18 mouse cellular contexts compared by ENCODE assay signal in the genomic region with DNA sequence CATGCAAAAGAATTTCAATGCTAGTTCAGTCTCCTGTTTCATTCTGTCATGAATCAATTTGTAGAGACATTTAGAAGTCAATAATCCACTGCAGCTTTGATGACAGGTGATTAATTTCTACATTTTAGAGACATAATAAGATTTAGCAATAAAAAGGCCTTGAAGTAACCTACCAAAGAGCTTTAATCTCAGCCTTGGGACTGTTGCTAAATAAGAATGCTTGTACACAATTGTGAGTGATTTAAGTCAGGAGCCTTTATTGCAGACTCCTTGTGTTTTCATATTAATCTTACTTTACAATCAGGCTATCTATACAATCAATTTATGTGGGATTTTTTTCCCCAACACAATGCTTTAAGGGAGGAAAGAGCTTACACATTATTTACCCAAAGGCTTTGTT.
"Had no signal": no experiment of that assay in that cellular context is flagged by ENCODE, and none has a peak within 500 bp of the region (broad histone marks: within the 10 kb centered on the region; RNA-seq: fewer than 3 reads in every experiment).

No protein-coding gene starts in this region.

- H3K9me3 ChIP-seq: midbrain, embryonic 10.5 days; midbrain, embryonic 13.5 days; neural tube, embryonic 13.5 days; neural tube, embryonic 15.5 days had no signal

- H3K4me2 ChIP-seq: lung, embryonic 14.5 days; midbrain, embryonic 13.5 days; neural tube, embryonic 13.5 days; neural tube, embryonic 15.5 days had no signal

- DNase-seq: lung, adult 18-20 months; lung, embryonic 14.5 days; lung, postnatal 10 days; lung, postnatal 4 days; retina, postnatal 1 day; right cerebral cortex, adult 18-20 months; right cerebral cortex, postnatal 25 days; right cerebral cortex, postnatal 4 days; spleen, adult 18-20 months; thymus, adult 2 months; thymus, postnatal 25 days; thymus, postnatal 4 days had no signal

- ATAC-seq: midbrain, embryonic 13.5 days; midbrain, embryonic 16.5 days had no signal

- H3K36me3 ChIP-seq: midbrain, embryonic 10.5 days; midbrain, embryonic 13.5 days; neural tube, embryonic 13.5 days; neural tube, embryonic 15.5 days had no signal

- H3K4me3 ChIP-seq: midbrain, embryonic 10.5 days; midbrain, embryonic 13.5 days; myocyte; neural tube, embryonic 13.5 days; neural tube, embryonic 15.5 days had no signal

- H3K27ac ChIP-seq: midbrain, embryonic 10.5 days; midbrain, embryonic 13.5 days; neural tube, embryonic 13.5 days; neural tube, embryonic 15.5 days had no signal

- H3K27me3 ChIP-seq: neural tube, embryonic 15.5 days had no signal

- H3K9ac ChIP-seq: lung, embryonic 14.5 days; midbrain, embryonic 13.5 days; neural tube, embryonic 13.5 days; neural tube, embryonic 15.5 days had no signal
